Mouse (Mus musculus) intestine, embryonic 14.5 days (tissue): ENCODE measurements around the gene Dip2c. TPM values are rescaled to one million over a fixed set of nuclear protein-coding genes. Genes with fewer than 3 reads are reported as not detected.
A peak's percentile ranks its signal among the peaks of the same experiment; 100 is the strongest.

Experiments
- ATAC-seq: fragments of 200-750 bp; cut with Nextera tagmentation; replicated peaks from 2 replicates; pipeline ENCODE4 v1.8.0; 2017; ENCODE audit warnings: low read depth, moderate number of reproducible peaks, moderate TSS enrichment, moderate library complexity; ENCODE audit not compliant: low FRiP score, low TSS enrichment
- DNase-seq: peaks from one replicate; pipeline ENCODE4 v3.0.0-alpha.2; 2018; ENCODE audit warnings: low spot score
- H3K27ac ChIP-seq: fragments of 300-500 bp; sonication (generic); 2 replicates; pipeline ENCODE4 v1.5.1; 2014; ENCODE audit warnings: low read depth, mild to moderate bottlenecking, control low read depth
- H3K27me3 ChIP-seq: fragments of 300-500 bp; sonication (generic); replicated peaks from 2 replicates; pipeline ENCODE4 v1.6.1; 2014; ENCODE audit warnings: low read length, control low read depth; ENCODE audit not compliant: control insufficient read depth, insufficient read depth
- H3K36me3 ChIP-seq: fragments of 300-500 bp; sonication (generic); 2 replicates; pipeline ENCODE4 v1.6.1; 2014; ENCODE audit warnings: low read length, control low read depth; ENCODE audit not compliant: control insufficient read depth, insufficient read depth
- H3K4me1 ChIP-seq: fragments of 300-500 bp; sonication (generic); replicated peaks from 2 replicates; pipeline ENCODE4 v1.6.1; 2014; ENCODE audit warnings: low read length, control low read depth, mixed read lengths; ENCODE audit not compliant: control insufficient read depth, insufficient read depth
- H3K4me2 ChIP-seq: fragments of 300-500 bp; sonication (generic); 2 replicates; pipeline ENCODE4 v1.6.1; 2014; ENCODE audit warnings: low read length
- H3K4me3 ChIP-seq: fragments of 300-500 bp; sonication (generic); 2 replicates; pipeline ENCODE4 v1.5.1; 2014; ENCODE audit warnings: low read depth, low read length, control low read depth, mixed read lengths
- H3K9ac ChIP-seq: fragments of 300-500 bp; sonication (generic); 2 replicates; pipeline ENCODE4 v1.6.1; 2014; ENCODE audit warnings: mild to moderate bottlenecking, low read length
- H3K9me3 ChIP-seq: fragments of 300-500 bp; sonication (generic); 2 replicates; pipeline ENCODE4 v1.6.1; 2016; ENCODE audit warnings: low read length, control low read depth; ENCODE audit not compliant: control insufficient read depth
- WGBS: fragments of 180-500 bp; shearing (Covaris S2); extraction: QIAGEN DNeasy Blood & Tissue Kit; methylation state at CpG from one replicate; pipeline ENCODE4 v1.1.7; 2014; 5-methylcytosine and 5-hydroxymethylcytosine counted together
- polyA plus RNA-seq: library from polyadenylated mRNA; unstranded; fragments of >200 nt; fragmentation: Nextera tagmentation; extraction: Ambion mirVana; gene quantifications from 2 replicates; pipeline ENCODE4 v1.2.1, GENCODE M21; 2014

Gene Dip2c
- polyA plus RNA-seq, 1 experiment from 2014 or later, result 8.6 TPM

DNA sequence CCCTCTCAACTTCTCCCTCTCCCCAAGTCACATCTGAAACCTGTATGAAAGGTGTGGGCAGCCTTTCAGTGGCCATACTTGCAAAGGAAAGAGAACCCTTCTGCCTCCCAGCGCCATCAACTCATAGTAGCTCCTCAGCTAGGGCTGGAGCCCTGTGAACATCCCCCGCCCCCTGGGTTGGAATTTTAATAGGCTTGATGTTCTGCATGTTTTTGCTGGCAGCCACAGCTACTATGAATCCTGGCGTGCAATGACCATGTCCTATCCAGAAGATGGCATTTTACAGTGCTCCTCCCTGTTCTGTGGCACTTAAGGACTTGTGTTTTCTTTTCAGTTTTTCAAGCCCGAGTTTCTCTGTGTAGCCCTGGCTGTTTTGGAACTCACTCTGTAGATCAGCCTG is 166.7 kb downstream of the Dip2c start:
- ATAC-seq (no peak), DNase-seq (no peak)
- Histone ChIP-seq H3K9me3 (no peaks in the 10 kb centered on the region), H3K4me2 (no peak overlapping the region), H3K4me3 (no peak overlapping the region), H3K4me1 (peaks cover 3% of the 10 kb centered on the region; the same call in 1 of the 2 replicates), H3K9ac (no peak overlapping the region), H3K27me3 (no peaks in the 10 kb centered on the region), H3K27ac (no peak overlapping the region), H3K36me3 (no peaks in the 10 kb centered on the region)
- 86% methylated on average over 4 of the region's 4 CpGs for WGBS

DNA sequence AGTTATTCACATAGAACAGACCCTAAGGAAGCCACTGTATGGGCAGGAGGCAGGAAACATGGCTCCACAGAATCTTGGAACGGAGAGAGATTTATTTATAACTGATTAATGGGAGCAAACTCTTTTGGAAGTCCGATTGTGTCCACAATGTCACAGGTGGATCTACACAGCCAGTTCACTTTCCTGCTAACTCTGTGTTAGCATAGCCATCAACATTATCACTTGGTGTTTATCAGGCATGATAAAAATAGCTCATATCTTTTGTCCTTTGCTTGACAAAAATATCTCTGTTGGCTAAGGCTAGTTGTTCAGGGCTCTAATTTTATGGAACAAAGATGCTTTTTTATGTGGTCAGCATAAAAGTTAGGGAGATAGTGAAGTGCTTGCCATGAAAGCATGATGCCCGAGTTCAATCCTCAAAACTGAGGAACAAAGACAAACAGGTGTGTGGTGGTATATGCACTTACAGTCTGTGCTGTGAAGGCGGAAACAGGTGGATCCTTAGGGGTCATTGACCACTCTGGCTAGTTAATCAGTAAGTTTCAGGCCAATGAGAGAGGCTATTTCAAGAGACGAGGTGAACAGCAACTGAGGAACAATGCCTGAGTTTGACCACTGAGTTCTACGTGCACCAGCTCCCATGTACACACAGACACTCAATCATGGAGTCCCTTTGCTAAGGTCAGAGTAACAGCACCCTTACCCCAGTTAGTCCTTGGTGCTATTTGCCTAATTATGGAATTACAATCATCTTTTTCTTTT is 169.4 kb downstream of the Dip2c start:
- Histone ChIP-seq H3K9me3 (no peaks in the 10 kb centered on the region), H3K9ac (no peak overlapping the region), H3K4me3 (no peak overlapping the region), H3K36me3 (no peaks in the 10 kb centered on the region), H3K27ac (no peak overlapping the region), H3K27me3 (no peaks in the 10 kb centered on the region), H3K4me1 (peaks cover 3% of the 10 kb centered on the region; the same call in 1 of the 2 replicates), H3K4me2 (no peak overlapping the region)
- 71% methylated on average over 6 of the region's 6 CpGs for WGBS
- DNase-seq (no peak), ATAC-seq (no peak)

GRCm38 (mm10) chr13:9446448-9447115 is 170.3 kb downstream of the Dip2c start:
- H3K9ac ChIP-seq, result no peak overlapping the region
- ATAC-seq (0 out of 2 replicates have a peak, but pooled peaks have one; percentile 53), DNase-seq (no peak)
- H3K4me3 ChIP-seq, result no peak overlapping the region
- H3K4me2 ChIP-seq, result no peak overlapping the region
- no peak overlapping the region for H3K27ac ChIP-seq
- H3K27me3 ChIP-seq, result no peaks in the 10 kb centered on the region
- H3K4me1 ChIP-seq, result peaks cover 3% of the 10 kb centered on the region; the same call in 1 of the 2 replicates
- H3K9me3 ChIP-seq, result no peaks in the 10 kb centered on the region
- 83% methylated on average over 4 of the region's 4 CpGs for WGBS
- H3K36me3 ChIP-seq, result no peaks in the 10 kb centered on the region

DNA sequence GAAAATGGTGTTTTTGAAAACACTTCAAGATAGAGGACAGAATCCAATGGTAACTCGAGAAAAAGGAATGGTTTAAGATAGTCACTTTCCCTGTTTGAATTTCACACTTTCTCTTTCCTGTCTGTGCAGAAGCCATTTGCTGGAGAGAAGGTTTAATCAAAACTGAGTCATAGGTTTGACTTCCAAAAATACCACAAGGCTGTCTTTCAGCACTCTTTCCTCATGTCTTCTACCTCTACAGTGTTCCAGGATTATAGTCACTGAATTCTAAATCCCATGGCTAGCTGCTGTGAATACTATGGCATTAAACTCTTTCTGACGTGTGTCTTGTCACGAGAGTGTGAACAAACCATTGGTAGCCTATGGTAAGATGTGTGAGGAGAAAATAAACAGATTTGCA is 173.9 kb downstream of the Dip2c start:
- no peaks in the 10 kb centered on the region for H3K27me3 ChIP-seq
- 83% methylated on average over 3 of the region's 3 CpGs for WGBS
- ATAC-seq (no peak), DNase-seq (no peak)
- no peak overlapping the region for H3K4me2 ChIP-seq
- H3K4me3 ChIP-seq, result no peak overlapping the region
- no peak overlapping the region for H3K9ac ChIP-seq
- H3K27ac ChIP-seq, result no peak overlapping the region
- no peaks in the 10 kb centered on the region for H3K36me3 ChIP-seq
- H3K9me3 ChIP-seq, result no peaks in the 10 kb centered on the region
- peaks cover 3% of the 10 kb centered on the region; the same call in 1 of the 2 replicates for H3K4me1 ChIP-seq

DNA sequence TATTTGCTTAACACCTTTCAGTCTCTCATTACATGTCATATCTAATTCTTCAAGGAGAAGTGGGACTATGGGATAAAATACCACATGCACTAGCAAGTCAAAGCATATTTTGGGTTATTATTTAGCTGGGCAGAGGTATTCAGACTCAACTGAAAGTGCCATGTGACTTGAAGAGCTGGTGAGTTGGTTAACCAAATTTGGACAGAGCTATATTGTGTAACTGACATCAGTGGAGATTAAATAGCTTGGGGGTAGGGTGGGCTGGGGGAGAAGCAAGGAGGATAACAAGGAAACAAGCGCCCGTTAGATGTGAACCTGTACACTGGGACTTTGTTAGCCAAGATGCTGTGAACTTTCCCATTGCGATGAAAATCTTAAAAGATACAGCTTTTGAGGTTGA is 175.6 kb downstream of the Dip2c start:
- H3K4me1 ChIP-seq, result no peaks in the 10 kb centered on the region
- 90% methylated on average over 3 of the region's 3 CpGs for WGBS
- no peaks in the 10 kb centered on the region for H3K9me3 ChIP-seq
- DNase-seq, result no peak
- no peak overlapping the region for H3K4me3 ChIP-seq
- ATAC-seq, result no peak
- no peaks in the 10 kb centered on the region for H3K36me3 ChIP-seq
- no peaks in the 10 kb centered on the region for H3K27me3 ChIP-seq
- no peak overlapping the region for H3K9ac ChIP-seq
- H3K4me2 ChIP-seq, result no peak overlapping the region
- H3K27ac ChIP-seq, result no peak overlapping the region

DNA sequence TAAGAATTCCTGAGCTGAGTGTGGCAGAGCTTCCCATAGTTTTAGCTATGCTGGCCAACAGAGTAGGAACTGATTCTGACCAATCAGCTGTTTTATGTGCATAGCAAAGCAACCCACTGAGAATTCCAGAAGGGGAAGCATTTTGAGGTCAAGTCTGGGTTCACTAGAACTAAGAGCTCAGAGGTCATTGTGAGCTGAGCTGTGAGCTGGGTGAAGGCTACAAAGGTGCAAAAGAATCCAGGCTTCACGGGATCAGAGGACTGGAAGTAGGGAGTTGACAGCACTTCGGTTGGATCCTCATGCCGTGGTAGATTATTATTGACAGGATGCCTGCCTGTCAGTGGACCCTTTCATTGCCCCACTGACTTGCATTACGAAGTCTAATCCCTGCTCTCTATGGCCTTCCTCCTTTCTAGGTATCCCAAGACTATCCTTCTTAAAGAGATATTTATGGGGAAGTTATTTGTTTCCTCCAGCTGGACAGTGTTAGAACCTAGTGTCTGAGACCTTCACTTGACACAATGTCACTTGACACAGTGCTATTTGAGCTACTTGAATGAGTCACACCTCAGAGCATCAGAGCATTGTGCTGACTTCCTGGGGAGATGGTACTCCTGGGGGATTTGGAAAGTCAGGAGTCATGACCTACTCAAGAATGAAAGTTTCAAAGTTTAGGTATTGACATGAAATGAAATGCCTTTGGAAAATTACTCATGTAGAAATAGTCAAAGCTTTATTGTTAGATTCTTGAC is 178.3 kb downstream of the Dip2c start:
- ATAC-seq (no peak), DNase-seq (no peak)
- H3K4me1 ChIP-seq, result no peaks in the 10 kb centered on the region
- no peak overlapping the region for H3K9ac ChIP-seq
- 66% methylated on average over 4 of the region's 4 CpGs for WGBS
- no peak overlapping the region for H3K27ac ChIP-seq
- no peak overlapping the region for H3K4me2 ChIP-seq
- H3K27me3 ChIP-seq, result no peaks in the 10 kb centered on the region
- H3K4me3 ChIP-seq, result no peak overlapping the region
- H3K36me3 ChIP-seq, result no peaks in the 10 kb centered on the region
- no peaks in the 10 kb centered on the region for H3K9me3 ChIP-seq

DNA sequence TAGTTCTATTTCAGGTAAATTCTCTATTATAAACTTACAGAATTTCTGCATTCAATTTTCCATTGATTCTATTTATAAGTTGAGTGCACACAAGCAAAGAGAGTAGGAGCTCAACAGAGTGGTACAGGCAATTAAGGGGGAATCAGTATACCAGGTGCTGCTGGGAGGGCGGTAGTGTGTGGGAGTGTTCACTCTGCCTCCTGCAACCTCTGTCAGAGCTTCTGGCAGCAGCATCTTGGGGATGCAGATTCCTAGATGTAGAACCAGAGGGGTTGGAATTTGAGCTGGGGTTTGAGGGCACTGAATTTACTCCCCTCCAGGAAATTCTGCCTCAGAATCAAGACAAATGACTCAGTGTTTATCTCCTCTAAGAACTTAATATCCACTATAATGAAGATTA is 179.7 kb downstream of the Dip2c start:
- Histone ChIP-seq H3K4me3 (no peak overlapping the region), H3K4me1 (no peaks in the 10 kb centered on the region), H3K4me2 (no peak overlapping the region), H3K27ac (no peak overlapping the region), H3K27me3 (no peaks in the 10 kb centered on the region), H3K9ac (no peak overlapping the region), H3K36me3 (no peaks in the 10 kb centered on the region), H3K9me3 (no peaks in the 10 kb centered on the region)
- no peak for ATAC-seq
- DNase-seq, result no peak
- 54% methylated on average over 1 of the region's 1 CpGs for WGBS

DNA sequence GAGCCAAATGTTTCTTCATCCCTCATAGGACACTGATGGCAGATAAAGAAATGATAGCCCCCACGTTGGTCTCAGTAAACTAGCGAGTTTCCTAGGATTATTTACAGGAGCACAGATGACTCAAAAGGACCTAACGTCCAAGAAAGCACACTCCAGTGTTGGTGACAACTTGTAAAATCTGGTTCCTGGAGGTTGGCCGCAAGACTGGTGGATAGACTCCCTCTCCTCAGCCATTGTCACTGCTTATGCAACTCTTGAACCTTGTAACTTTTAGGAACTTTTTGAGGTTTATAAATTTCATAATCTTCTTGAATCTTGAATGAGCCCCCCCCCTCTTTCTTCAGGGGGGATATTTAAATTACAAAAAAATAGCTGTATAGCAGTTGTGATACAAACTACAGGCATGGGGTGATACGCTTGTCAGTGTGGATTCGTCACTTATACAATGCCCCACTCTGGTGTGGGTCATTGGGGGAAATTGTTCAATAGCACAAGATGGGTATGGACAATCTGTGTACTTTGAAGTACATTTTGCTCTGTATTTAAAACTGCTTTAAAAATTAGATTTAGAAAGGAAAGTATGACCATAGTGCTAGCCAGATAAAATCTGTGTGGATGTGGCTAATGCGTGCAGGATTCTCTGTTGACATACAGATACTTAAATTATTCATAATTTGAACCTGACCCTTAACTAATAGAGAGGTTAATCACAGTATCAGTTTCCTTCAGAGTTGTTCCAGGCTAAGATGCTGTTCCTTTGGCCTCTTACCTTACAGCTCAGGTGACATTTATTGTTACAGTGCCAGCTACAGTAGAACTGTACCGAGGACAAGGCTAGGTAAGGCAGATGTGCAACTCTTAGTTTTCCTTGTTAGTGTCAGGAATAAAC is 181.3 kb downstream of the Dip2c start:
- Histone ChIP-seq H3K27ac (no peak overlapping the region), H3K27me3 (no peaks in the 10 kb centered on the region), H3K9me3 (no peaks in the 10 kb centered on the region), H3K4me3 (no peak overlapping the region), H3K9ac (no peak overlapping the region), H3K4me1 (no peaks in the 10 kb centered on the region), H3K36me3 (no peaks in the 10 kb centered on the region), H3K4me2 (no peak overlapping the region)
- no peak for DNase-seq
- ATAC-seq, result no peak
- 89% methylated on average over 8 of the region's 8 CpGs for whole genome bisulfite sequencing
